ENCODE assay signal across 7 mouse cellular contexts in genomic region chr6:112838879-112839278, GRCm38 (mm10).
DNase-seq lines count a peak whose midpoint lies in the region; ATAC-seq lines count a peak whose summit lies in the region.

No protein-coding gene starts in this region.

- no peak overlapping the region for H3K4me3 ChIP-seq in hindbrain, embryonic 15.5 days
- H3K4me3 ChIP-seq in midbrain, embryonic 15.5 days = no peak overlapping the region

- H3K4me1 ChIP-seq in hindbrain, embryonic 15.5 days (replicated peaks) = peaks cover 67% of the 10 kb centered on the region
- H3K4me1 ChIP-seq in midbrain, embryonic 15.5 days = peaks cover 55% of the 10 kb centered on the region

- peak overlapping the region; percentile 82 for H3K27ac ChIP-seq in hindbrain, embryonic 15.5 days (replicated peaks)
- H3K27ac ChIP-seq in midbrain, embryonic 15.5 days = peak overlapping the region; percentile 77

- DNase-seq in NIH3T3 (ENCODE audit: low read depth) = peak; percentile 31
- peak; percentile 81 for DNase-seq in embryo, embryonic 11 days
- DNase-seq in adrenal gland, postnatal 4 days (ENCODE audit: low spot score in 2 of 2) = no peak
- DNase-seq in T-cell, adult 2 months (ENCODE audit: low spot score) = no peak
- no peak for DNase-seq in adrenal gland, adult 18-20 months (ENCODE audit: low spot score in 2 of 2)

- 18% methylated on average over 2 of the region's 2 CpGs for WGBS in hindbrain, embryonic 15.5 days
- 7% methylated on average over 2 of the region's 2 CpGs for WGBS in midbrain, embryonic 15.5 days

- ATAC-seq in hindbrain, embryonic 15.5 days (ENCODE audit: low FRiP score, low read depth) = peak; percentile 87
- peak; percentile 89 for ATAC-seq in midbrain, embryonic 15.5 days (replicated peaks)

- no peaks in the 10 kb centered on the region for H3K27me3 ChIP-seq in hindbrain, embryonic 15.5 days
- H3K27me3 ChIP-seq in midbrain, embryonic 15.5 days (replicated peaks) = no peaks in the 10 kb centered on the region

- peak overlapping the region; percentile 25; the same call in 1 of the 2 replicates for H3K9ac ChIP-seq in hindbrain, embryonic 15.5 days
- no peak overlapping the region; the same call in 1 of the 2 replicates for H3K9ac ChIP-seq in midbrain, embryonic 15.5 days

- peak overlapping the region; percentile 9; the same call in 1 of the 2 replicates for H3K4me2 ChIP-seq in hindbrain, embryonic 15.5 days
- no peak overlapping the region for H3K4me2 ChIP-seq in midbrain, embryonic 15.5 days

- no peaks in the 10 kb centered on the region for H3K36me3 ChIP-seq in hindbrain, embryonic 15.5 days
- no peaks in the 10 kb centered on the region for H3K36me3 ChIP-seq in midbrain, embryonic 15.5 days (replicated peaks)

- no peaks in the 10 kb centered on the region for H3K9me3 ChIP-seq in hindbrain, embryonic 15.5 days
- H3K9me3 ChIP-seq in midbrain, embryonic 15.5 days = no peaks in the 10 kb centered on the region

Comparison
In these comparisons a context has a peak if more than half of its experiments do, and no peak if none do; other contexts are left out.
1. DNase-seq: peak in NIH3T3 (single experiment) and embryo, embryonic 11 days (single experiment); none in adrenal gland, postnatal 4 days (0 of 2), T-cell, adult 2 months (single experiment) and adrenal gland, adult 18-20 months (0 of 2).